Mouse (Mus musculus): ENCODE measurements at regions not wholly inside any gene's neighbourhood (a gene's known extent, or its start where the extent isn't known, plus 50 kb on each side); places are given as distances from the start of the nearest gene placed in this dataset.

DNA sequence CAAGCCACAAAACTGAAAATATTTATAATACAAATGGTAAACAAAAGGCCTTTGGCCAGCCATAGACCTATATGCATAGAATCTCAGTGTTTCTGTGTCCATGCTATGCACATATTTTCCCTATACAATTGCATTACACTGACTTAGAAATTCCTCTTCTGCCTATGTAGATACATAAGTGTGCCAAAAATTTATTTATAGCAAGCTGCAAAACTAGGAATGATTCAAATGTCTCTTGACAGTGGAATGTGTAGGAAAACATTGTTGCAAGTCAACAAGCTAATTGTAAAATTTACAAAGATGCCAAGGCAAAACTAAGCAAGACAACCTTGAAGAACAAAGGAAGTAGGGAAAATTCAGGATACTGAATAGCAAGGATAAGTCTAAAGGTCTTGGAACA, 319.1 kb upstream of the Cited2 start:
- no peaks in the 10 kb centered on the region for H3K36me3 ChIP-seq
- no peak overlapping the region for H3K27ac ChIP-seq
- no peak overlapping the region for H3K9ac ChIP-seq
- H3K4me1 ChIP-seq = no peaks in the 10 kb centered on the region
- no peak overlapping the region for H3K4me2 ChIP-seq (replicated peaks)
- no peak for ATAC-seq (ENCODE audit: insufficient number of reproducible peaks, insufficient read depth, low FRiP score, low TSS enrichment)
- H3K4me3 ChIP-seq = no peak overlapping the region
- H3K27me3 ChIP-seq = no peaks in the 10 kb centered on the region
- no peaks in the 10 kb centered on the region for H3K9me3 ChIP-seq

DNA sequence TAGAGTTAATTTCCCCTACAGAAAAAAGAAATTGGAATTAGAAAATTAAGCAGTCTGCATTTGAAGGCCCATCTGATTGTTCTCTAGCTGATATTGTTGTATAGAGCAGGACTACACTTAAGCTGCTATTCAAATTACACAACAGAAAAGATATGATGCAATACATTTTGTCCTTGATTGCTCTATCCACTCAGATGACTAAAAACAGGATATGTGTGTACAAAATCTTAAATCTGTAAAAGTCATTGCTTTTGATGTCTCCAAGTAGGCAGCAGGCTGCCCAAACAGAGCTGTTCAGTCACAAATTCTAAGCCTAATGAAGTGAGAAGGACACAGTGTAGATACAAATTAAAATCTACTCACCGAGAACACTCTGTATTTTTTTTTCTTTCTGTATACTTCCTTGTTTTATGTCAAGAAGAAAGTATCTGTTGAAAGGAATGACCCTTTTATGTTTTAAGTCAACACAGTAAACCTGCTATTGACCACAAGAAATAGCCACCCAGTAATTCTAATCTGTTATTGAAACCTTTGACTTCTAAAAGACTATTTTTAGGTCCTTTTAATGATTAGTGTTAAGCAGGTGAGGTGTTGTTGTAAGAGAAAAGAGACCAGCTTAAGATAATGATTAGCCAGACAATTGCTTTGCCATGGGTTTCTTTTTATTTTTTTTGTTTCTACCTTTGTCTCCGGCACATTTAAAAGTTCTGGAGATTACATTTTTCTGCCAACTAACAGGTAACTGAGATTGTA, 315.0 kb upstream of the Cited2 start:
- ATAC-seq (ENCODE audit: insufficient number of reproducible peaks, insufficient read depth, low FRiP score, low TSS enrichment) = no peak
- no peak overlapping the region for H3K4me3 ChIP-seq
- H3K27me3 ChIP-seq = no peaks in the 10 kb centered on the region
- no peaks in the 10 kb centered on the region for H3K9me3 ChIP-seq
- H3K36me3 ChIP-seq = no peaks in the 10 kb centered on the region
- H3K4me1 ChIP-seq = no peaks in the 10 kb centered on the region
- H3K9ac ChIP-seq = no peak overlapping the region
- no peak overlapping the region for H3K27ac ChIP-seq
- H3K4me2 ChIP-seq (replicated peaks) = no peak overlapping the region
- 63% methylated on average over 2 of the region's 2 CpGs for WGBS

DNA sequence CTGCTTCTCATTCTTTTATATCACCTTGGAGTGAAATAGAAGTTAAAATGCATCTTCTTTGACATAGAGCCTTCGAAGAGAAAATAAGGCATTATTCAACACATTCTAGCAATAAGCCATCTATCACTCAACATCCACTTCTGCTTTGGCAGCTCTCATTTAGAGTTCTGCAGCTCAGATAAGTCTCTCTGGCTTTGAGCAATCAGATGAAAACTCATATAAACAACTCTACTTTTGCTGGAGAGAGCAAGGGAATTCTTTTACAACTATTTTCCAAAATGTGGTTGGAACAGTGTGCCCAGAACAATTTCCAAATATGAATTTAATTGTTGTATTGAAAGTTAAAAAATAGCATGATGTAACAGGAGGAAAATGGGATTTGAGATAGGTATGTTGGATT, 314.2 kb upstream of the Cited2 start:
- Histone ChIP-seq H3K9ac (no peak overlapping the region), H3K27ac (no peak overlapping the region), H3K4me3 (no peak overlapping the region), H3K27me3 (no peaks in the 10 kb centered on the region), H3K9me3 (no peaks in the 10 kb centered on the region), H3K4me1 (no peaks in the 10 kb centered on the region), H3K36me3 (no peaks in the 10 kb centered on the region), H3K4me2 (replicated peaks) (no peak overlapping the region)
- WGBS = 80% methylated on average over 1 of the region's 1 CpGs
- ATAC-seq (ENCODE audit: insufficient number of reproducible peaks, insufficient read depth, low FRiP score, low TSS enrichment) = no peak

DNA sequence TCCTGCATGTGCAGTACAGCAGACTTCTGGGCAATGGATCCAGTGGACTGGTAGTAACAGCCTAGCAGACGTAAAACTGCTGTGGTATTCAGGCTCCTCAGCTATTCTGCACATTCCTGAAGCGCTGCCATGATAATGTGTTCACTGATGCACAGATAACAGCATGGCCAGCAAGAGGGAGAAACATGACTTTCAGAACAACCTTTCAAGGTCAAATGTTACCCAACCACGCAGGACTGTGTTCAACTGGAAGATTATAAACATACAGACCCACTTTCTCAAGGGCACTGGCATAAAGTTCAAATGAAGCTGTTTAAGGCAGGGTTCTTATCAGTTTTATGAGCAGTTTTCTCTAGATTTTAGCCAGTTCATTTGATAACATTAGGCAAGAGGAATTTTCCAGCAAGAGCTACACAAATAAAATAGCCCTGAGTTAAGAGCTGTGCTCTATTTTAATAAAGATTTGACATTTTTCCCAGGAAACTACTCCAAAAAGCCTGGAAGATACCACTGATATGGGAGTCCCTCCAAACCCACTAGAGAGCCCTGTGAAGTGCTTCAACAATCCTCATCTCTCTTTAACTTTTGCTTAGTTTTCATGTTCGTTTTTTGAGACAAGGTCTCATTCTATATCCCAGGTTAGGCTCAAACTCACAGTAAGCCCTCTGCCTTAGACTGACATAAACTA, 311.6 kb upstream of the Cited2 start:
- Histone ChIP-seq H3K4me3 (no peak overlapping the region), H3K4me2 (replicated peaks) (no peak overlapping the region), H3K36me3 (no peaks in the 10 kb centered on the region), H3K4me1 (no peaks in the 10 kb centered on the region), H3K9me3 (no peaks in the 10 kb centered on the region), H3K27ac (no peak overlapping the region), H3K27me3 (no peaks in the 10 kb centered on the region), H3K9ac (no peak overlapping the region)
- WGBS = 66% methylated on average over 4 of the region's 4 CpGs
- no peak for ATAC-seq (ENCODE audit: insufficient number of reproducible peaks, insufficient read depth, low FRiP score, low TSS enrichment)

DNA sequence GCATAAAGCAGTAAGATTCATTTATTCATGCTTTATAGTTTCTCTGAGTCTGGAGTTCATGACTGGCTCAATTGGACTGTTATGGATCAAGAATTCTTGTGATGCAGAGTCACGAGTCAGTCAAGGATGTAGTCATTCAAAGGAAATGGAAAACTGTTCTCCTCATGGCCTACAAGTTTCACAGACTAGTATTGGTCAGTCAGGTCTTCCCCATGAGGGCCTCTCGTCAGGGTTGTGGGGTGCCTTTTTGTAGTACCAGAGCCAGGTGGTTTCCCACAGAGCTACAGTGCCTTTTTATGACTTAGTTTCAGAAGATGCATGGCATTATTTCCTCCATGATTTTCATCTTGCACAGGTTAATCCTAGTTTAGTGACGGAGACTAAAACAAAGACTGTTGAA, 307.9 kb upstream of the Cited2 start:
- H3K9ac ChIP-seq = no peak overlapping the region
- H3K27ac ChIP-seq = no peak overlapping the region
- no peaks in the 10 kb centered on the region for H3K4me1 ChIP-seq
- H3K27me3 ChIP-seq = no peaks in the 10 kb centered on the region
- WGBS = 82% methylated on average over 3 of the region's 3 CpGs
- no peaks in the 10 kb centered on the region for H3K36me3 ChIP-seq
- no peak for ATAC-seq (ENCODE audit: insufficient number of reproducible peaks, insufficient read depth, low FRiP score, low TSS enrichment)
- no peaks in the 10 kb centered on the region for H3K9me3 ChIP-seq
- H3K4me3 ChIP-seq = no peak overlapping the region
- no peak overlapping the region for H3K4me2 ChIP-seq (replicated peaks)

DNA sequence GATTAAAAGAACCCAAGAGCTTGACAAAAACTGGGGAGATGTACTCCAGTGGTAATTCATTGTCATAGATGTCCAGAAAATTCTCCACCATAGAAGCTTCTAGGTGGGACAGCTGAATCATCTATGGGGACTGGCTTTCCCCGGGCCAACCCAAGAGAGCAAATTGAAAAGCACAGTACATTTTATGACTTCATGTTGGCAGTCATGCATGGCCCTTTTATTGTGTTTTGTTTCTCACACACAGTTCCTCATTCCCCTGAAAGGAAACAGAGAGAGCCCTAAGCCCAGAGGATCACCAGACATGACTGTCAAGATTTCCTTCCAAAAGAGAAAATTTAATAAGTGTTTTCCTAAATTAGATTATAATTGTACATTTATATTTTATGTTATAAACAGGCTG, 306.9 kb upstream of the Cited2 start:
- H3K27me3 ChIP-seq = no peaks in the 10 kb centered on the region
- H3K4me1 ChIP-seq = no peaks in the 10 kb centered on the region
- H3K9ac ChIP-seq = no peak overlapping the region
- WGBS = 82% methylated on average over 1 of the region's 1 CpGs
- H3K27ac ChIP-seq = no peak overlapping the region
- H3K9me3 ChIP-seq = no peaks in the 10 kb centered on the region
- ATAC-seq (ENCODE audit: insufficient number of reproducible peaks, insufficient read depth, low FRiP score, low TSS enrichment) = no peak
- H3K36me3 ChIP-seq = no peaks in the 10 kb centered on the region
- no peak overlapping the region for H3K4me2 ChIP-seq (replicated peaks)
- no peak overlapping the region for H3K4me3 ChIP-seq

DNA sequence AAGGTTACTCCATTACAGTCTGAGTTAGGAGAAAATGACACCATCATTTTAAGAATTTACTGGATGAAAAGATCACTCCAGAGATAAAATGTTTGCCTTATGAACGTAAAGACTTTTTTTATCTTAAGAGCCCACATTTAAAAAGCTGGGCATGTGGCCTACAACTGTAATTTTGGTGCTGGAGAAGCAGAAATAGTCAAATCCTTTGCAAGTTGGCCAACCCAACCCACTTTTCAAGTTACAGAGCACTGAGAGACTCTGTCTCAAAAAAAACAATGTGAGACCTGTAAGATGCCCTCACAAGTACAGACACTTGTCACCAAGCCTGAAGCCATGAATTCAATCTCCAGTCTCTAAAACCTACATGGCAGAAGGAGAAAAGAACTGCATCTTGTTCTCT, 305.6 kb upstream of the Cited2 start:
- no peaks in the 10 kb centered on the region for H3K27me3 ChIP-seq
- ATAC-seq (ENCODE audit: insufficient number of reproducible peaks, insufficient read depth, low FRiP score, low TSS enrichment) = no peak
- no peak overlapping the region for H3K27ac ChIP-seq
- no peak overlapping the region for H3K9ac ChIP-seq
- H3K4me2 ChIP-seq (replicated peaks) = no peak overlapping the region
- WGBS = 80% methylated on average over 1 of the region's 1 CpGs
- H3K4me1 ChIP-seq = no peaks in the 10 kb centered on the region
- no peak overlapping the region for H3K4me3 ChIP-seq
- no peaks in the 10 kb centered on the region for H3K9me3 ChIP-seq
- H3K36me3 ChIP-seq = no peaks in the 10 kb centered on the region

DNA sequence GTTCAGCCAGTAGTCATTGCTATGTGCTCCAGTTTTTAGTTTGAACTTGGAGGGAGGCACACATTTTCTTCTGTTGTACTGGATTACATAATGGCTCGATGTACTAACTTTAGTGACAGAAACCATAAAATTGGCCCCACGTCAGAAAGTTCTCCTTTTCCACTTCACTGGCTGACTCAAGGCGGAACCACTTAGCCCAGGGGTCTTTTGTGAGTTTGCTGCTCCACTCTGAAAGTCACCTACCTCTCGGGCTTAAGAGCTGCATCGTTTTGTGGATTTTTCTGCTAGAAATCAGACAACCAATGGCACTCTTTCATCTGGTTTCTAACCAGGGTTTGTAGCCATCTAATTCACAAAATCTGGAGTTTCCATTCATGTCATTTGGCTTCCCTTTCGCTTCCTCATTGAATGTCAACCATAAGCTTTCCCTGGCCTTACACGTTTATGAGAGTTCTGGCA, 304.8 kb upstream of the Cited2 start:
- no peak overlapping the region for H3K4me2 ChIP-seq (replicated peaks)
- no peaks in the 10 kb centered on the region for H3K36me3 ChIP-seq
- no peak for ATAC-seq (ENCODE audit: insufficient number of reproducible peaks, insufficient read depth, low FRiP score, low TSS enrichment)
- no peak overlapping the region for H3K9ac ChIP-seq
- no peaks in the 10 kb centered on the region for H3K4me1 ChIP-seq
- no peaks in the 10 kb centered on the region for H3K9me3 ChIP-seq
- no peak overlapping the region for H3K4me3 ChIP-seq
- 58% methylated on average over 7 of the region's 7 CpGs for WGBS
- no peaks in the 10 kb centered on the region for H3K27me3 ChIP-seq
- H3K27ac ChIP-seq = no peak overlapping the region

DNA sequence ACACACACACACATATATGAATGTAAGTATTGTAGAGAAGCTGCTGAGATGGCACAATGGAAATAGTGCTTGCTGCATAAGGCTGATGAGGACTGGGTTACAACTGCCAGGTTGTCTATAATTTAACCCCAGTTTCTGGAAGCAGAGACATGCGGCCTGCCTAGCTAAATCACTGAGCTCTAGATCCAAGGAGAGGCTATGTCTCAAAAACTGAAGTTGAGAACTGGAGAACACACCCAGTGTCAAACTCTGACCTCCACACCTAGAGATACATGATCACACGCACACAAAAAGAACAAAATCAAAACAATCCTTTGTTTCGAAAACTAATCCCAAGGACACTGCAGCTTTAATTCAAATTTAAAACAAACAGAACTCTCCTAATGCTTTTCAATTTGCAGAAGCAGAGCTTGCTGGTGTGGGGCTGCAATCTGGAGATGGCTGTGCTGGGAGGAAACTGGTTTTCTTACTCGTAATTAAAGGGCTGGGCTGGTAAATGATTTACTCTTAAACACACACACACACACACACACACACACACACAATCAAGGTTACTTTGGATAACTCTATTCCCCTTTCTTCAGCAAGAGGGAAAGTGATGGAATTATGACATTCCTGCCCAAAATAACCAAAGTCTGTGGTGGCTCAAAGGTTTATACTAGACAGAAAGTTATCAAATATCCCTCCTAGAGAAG, 299.3 kb upstream of the Cited2 start:
- Histone ChIP-seq H3K4me2 (replicated peaks) (no peak overlapping the region), H3K4me1 (no peaks in the 10 kb centered on the region), H3K36me3 (no peaks in the 10 kb centered on the region), H3K4me3 (no peak overlapping the region), H3K27me3 (no peaks in the 10 kb centered on the region), H3K9ac (no peak overlapping the region), H3K9me3 (no peaks in the 10 kb centered on the region), H3K27ac (no peak overlapping the region)
- WGBS = 43% methylated on average over 4 of the region's 4 CpGs
- no peak for ATAC-seq (ENCODE audit: insufficient number of reproducible peaks, insufficient read depth, low FRiP score, low TSS enrichment)

DNA sequence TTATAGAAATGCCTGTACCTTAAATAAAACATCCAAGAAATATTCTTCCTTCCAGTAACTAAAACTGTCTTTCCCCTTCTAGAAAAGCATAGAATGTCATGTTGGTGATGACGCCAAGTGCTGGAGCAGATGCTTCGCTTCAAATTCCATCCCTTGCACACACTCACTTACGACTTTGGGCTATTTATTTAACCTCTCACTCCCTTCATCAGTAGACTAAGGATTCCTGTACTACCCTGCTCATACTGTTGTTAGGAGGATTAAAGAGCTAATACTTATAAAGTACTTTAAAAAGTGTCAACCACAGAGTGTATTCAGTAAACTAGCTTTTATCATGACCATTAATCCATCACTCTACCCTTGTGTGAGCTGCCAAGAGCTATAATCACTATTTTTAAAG, 296.8 kb upstream of the Cited2 start:
- no peaks in the 10 kb centered on the region for H3K27me3 ChIP-seq
- no peaks in the 10 kb centered on the region for H3K36me3 ChIP-seq
- H3K4me3 ChIP-seq = no peak overlapping the region
- 51% methylated on average over 3 of the region's 3 CpGs for WGBS
- H3K9ac ChIP-seq = no peak overlapping the region
- H3K4me2 ChIP-seq (replicated peaks) = no peak overlapping the region
- no peaks in the 10 kb centered on the region for H3K9me3 ChIP-seq
- no peak overlapping the region for H3K27ac ChIP-seq
- no peak for ATAC-seq (ENCODE audit: insufficient number of reproducible peaks, insufficient read depth, low FRiP score, low TSS enrichment)
- no peaks in the 10 kb centered on the region for H3K4me1 ChIP-seq

DNA sequence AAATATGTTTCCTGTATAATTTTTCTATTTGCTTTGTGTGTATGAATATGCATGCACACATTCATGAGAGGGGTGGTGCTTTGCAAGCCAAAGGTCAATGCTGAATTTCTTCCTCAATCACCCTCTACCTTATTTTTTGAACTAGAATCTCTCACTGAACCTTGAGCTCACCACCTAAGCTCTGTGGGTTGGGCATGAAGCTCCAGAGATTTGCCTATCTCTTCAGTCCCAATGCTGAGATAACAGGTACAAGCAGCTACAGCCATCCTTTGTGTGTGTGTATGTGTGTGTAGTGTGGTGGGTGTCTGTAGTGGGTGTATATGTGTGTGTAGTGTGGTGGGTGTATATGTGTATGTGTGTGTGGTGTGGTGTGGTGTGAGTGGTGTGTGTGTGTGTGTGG, 295.7 kb upstream of the Cited2 start:
- no peak overlapping the region for H3K9ac ChIP-seq
- no peak overlapping the region for H3K4me2 ChIP-seq (replicated peaks)
- no peaks in the 10 kb centered on the region for H3K9me3 ChIP-seq
- no peak overlapping the region for H3K4me3 ChIP-seq
- H3K27me3 ChIP-seq = no peaks in the 10 kb centered on the region
- no peaks in the 10 kb centered on the region for H3K4me1 ChIP-seq
- no peaks in the 10 kb centered on the region for H3K36me3 ChIP-seq
- no peak overlapping the region for H3K27ac ChIP-seq
- no peak for ATAC-seq (ENCODE audit: insufficient number of reproducible peaks, insufficient read depth, low FRiP score, low TSS enrichment)

DNA sequence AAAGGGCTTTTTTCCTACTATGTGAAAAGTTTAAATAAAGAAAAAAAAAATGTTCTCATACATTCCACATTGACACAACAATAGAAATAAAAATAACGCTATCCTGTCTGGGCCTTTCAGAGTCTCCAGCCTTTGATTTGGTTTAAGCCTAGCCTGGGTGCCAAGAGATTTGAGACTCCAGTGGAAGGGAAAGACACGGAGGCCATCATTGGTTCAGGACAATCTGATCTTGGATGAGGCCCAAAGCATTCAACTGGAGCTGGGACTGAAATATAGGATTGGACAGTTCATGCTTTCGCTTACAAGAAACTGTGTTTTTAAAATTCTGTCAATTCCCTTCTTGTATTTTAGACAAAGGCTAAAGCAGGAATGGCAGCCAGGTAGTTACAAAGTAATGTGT, 294.7 kb upstream of the Cited2 start:
- H3K4me1 ChIP-seq = no peaks in the 10 kb centered on the region
- ATAC-seq (ENCODE audit: insufficient number of reproducible peaks, insufficient read depth, low FRiP score, low TSS enrichment) = no peak
- no peak overlapping the region for H3K27ac ChIP-seq
- no peak overlapping the region for H3K4me2 ChIP-seq (replicated peaks)
- no peak overlapping the region for H3K9ac ChIP-seq
- H3K9me3 ChIP-seq = no peaks in the 10 kb centered on the region
- H3K4me3 ChIP-seq = no peak overlapping the region
- no peaks in the 10 kb centered on the region for H3K27me3 ChIP-seq
- no peaks in the 10 kb centered on the region for H3K36me3 ChIP-seq
- 77% methylated on average over 3 of the region's 3 CpGs for WGBS
